Mouse (Mus musculus) neural tube, embryonic 10.5 days (tissue): Measurements from ENCODE around the gene Tcfl5.

ENCODE experiments used
- DNase-seq: peaks from one replicate; pipeline ENCODE4 v3.0.0-alpha.2; 2017; ENCODE audit warnings: low spot score; ENCODE audit errors: extremely low spot score

Gene Tcfl5

GRCm38 (mm10) chr2:180642555-180643260 is at the start of gene Tcfl5:
Gene Tcfl5 (minus strand): TSS chr2:180642708.
- no peak for DNase-seq

- no peak for DNase-seq
These were observed 47.3 kb upstream of the Tcfl5 start for GRCm38 (mm10) chr2:180689841-180690240.

- no peak for DNase-seq
These were observed 41.5 kb upstream of the Tcfl5 start for GRCm38 (mm10) chr2:180684031-180684430.

GRCm38 (mm10) chr2:180683524-180683923 is 41.0 kb upstream of the Tcfl5 start:
- no peak for DNase-seq

GRCm38 (mm10) chr2:180681225-180681624 is 38.7 kb upstream of the Tcfl5 start:
- no peak for DNase-seq

GRCm38 (mm10) chr2:180678609-180679140 is 36.2 kb upstream of the Tcfl5 start:
- peak; percentile 55 for DNase-seq

- no peak for DNase-seq
These were observed 34.2 kb upstream of the Tcfl5 start for GRCm38 (mm10) chr2:180676706-180677105.

GRCm38 (mm10) chr2:180662008-180662407 is 19.5 kb upstream of the Tcfl5 start:
- DNase-seq = no peak

- no peak for DNase-seq
These were observed 18.0 kb upstream of the Tcfl5 start for GRCm38 (mm10) chr2:180660521-180660920.

- peak; percentile 47 for DNase-seq
These were observed 17.0 kb upstream of the Tcfl5 start for GRCm38 (mm10) chr2:180659353-180660150.

- DNase-seq = no peak
These were observed 15.9 kb upstream of the Tcfl5 start for GRCm38 (mm10) chr2:180658381-180658780.

GRCm38 (mm10) chr2:180657394-180658013 is 15.0 kb upstream of the Tcfl5 start:
- peak; percentile 52 for DNase-seq

- DNase-seq = no peak
These were observed 12.6 kb upstream of the Tcfl5 start for GRCm38 (mm10) chr2:180655150-180655549.

- no peak for DNase-seq
These were observed 12.2 kb upstream of the Tcfl5 start for GRCm38 (mm10) chr2:180654666-180655065.

GRCm38 (mm10) chr2:180646841-180647240 is 4.3 kb upstream of the Tcfl5 start:
- no peak for DNase-seq

GRCm38 (mm10) chr2:180643626-180644025 is 1.1 kb upstream of the Tcfl5 start:
- DNase-seq = no peak

- DNase-seq = peak; percentile 35
These were observed 643 bp downstream of the Tcfl5 start for GRCm38 (mm10) chr2:180641576-180642554.

- DNase-seq = no peak
These were observed 30.6 kb downstream of the Tcfl5 start for GRCm38 (mm10) chr2:180611882-180612281.

- DNase-seq = no peak
These were observed 32.2 kb downstream of the Tcfl5 start for GRCm38 (mm10) chr2:180610283-180610682.

- no peak for DNase-seq
These were observed 37.7 kb downstream of the Tcfl5 start for GRCm38 (mm10) chr2:180604781-180605180.

GRCm38 (mm10) chr2:180600569-180601021 is 41.9 kb downstream of the Tcfl5 start:
- DNase-seq = no peak
